Mouse (Mus musculus) brain, embryonic 14.5 days (tissue): ENCODE data around the gene Cnih2.

Experiments
- CTCF ChIP-seq: fragments of 200-500 bp; IDR thresholded peaks from 2 replicates; pipeline ENCODE4 v1.5.1; 2012; ENCODE audit warnings: inconsistent platforms, mild to moderate bottlenecking, moderate library complexity, borderline replicate concordance; ENCODE audit not compliant: insufficient read depth, insufficient read length; ENCODE audit errors: extremely low read depth
- POLR2A ChIP-seq: fragments of 200-500 bp; IDR thresholded peaks from 2 replicates; pipeline ENCODE4 v1.6.1; 2012; ENCODE audit warnings: mild to moderate bottlenecking, inconsistent platforms, borderline replicate concordance; ENCODE audit not compliant: poor library complexity, insufficient read depth, insufficient read length, severe bottlenecking; ENCODE audit errors: extremely low read depth

GRCm38 (mm10) chr19:5139640-5140039, 41.3 kb upstream of the Cnih2 start:
- TF ChIP-seq POLR2A (no peak), CTCF (peak; percentile 63; the same call in 1 of the 2 replicates)
